Mouse (Mus musculus) brain, adult 2 months (tissue): ENCODE results near the gene Myh9.
"Not testable (repeated sequence)": the region's sequence is repeated elsewhere in the genome, so short reads cannot be mapped to it uniquely, and the experiment has no call there.

Experiments used
- DNase-seq: peaks from one replicate; pipeline ENCODE4 v3.0.0; 2011; ENCODE audit warnings: low read depth, low spot score

Myh9 gene

GRCm38 (mm10) chr15:77756081-77756480 lies 85.9 kb downstream of the Myh9 start:
- no peak for DNase-seq

GRCm38 (mm10) chr15:77755132-77755531 lies 86.8 kb downstream of the Myh9 start:
- DNase-seq, result no peak

- no peak for DNase-seq
These were observed 89.5 kb downstream of the Myh9 start for GRCm38 (mm10) chr15:77752443-77752842.

GRCm38 (mm10) chr15:77750461-77750860 lies 91.5 kb downstream of the Myh9 start:
- DNase-seq, result peak; percentile 85

- peak; percentile 90 for DNase-seq
These were observed 92.3 kb downstream of the Myh9 start for GRCm38 (mm10) chr15:77749717-77750116.

GRCm38 (mm10) chr15:77748414-77748813 lies 93.6 kb downstream of the Myh9 start:
- DNase-seq, result no peak

GRCm38 (mm10) chr15:77746326-77746725 lies 95.6 kb downstream of the Myh9 start:
- no peak for DNase-seq

- no peak for DNase-seq
These were observed 96.9 kb downstream of the Myh9 start for GRCm38 (mm10) chr15:77745081-77745480.

- no peak for DNase-seq
These were observed 97.3 kb downstream of the Myh9 start for GRCm38 (mm10) chr15:77744632-77745031.

- DNase-seq, result not testable (repeated sequence)
These were observed 100.4 kb downstream of the Myh9 start for GRCm38 (mm10) chr15:77741556-77741955.

- no peak for DNase-seq
These were observed 101.3 kb downstream of the Myh9 start for GRCm38 (mm10) chr15:77740511-77741297.

- DNase-seq, result not testable (repeated sequence)
These were observed 108.1 kb downstream of the Myh9 start for GRCm38 (mm10) chr15:77733903-77734302.

GRCm38 (mm10) chr15:77733380-77733779 lies 108.6 kb downstream of the Myh9 start:
- DNase-seq, result not testable (repeated sequence)

GRCm38 (mm10) chr15:77732851-77733250 lies 109.1 kb downstream of the Myh9 start:
- DNase-seq, result not testable (repeated sequence)

- DNase-seq, result no peak
These were observed 110.4 kb downstream of the Myh9 start for GRCm38 (mm10) chr15:77731605-77732004.

- not testable (repeated sequence) for DNase-seq
These were observed 113.2 kb downstream of the Myh9 start, which contains the start of gene Apol9b for GRCm38 (mm10) chr15:77728739-77729138. Gene Apol9b, plus strand, starts transcription at chr15:77729039.

- not testable (repeated sequence) for DNase-seq
These were observed 114.2 kb downstream of the Myh9 start for GRCm38 (mm10) chr15:77727745-77728144.

GRCm38 (mm10) chr15:77727139-77727538 lies 114.8 kb downstream of the Myh9 start:
- peak; percentile 17 for DNase-seq

- DNase-seq, result peak; percentile 31
These were observed 116.5 kb downstream of the Myh9 start for GRCm38 (mm10) chr15:77725393-77726020.

- not testable (repeated sequence) for DNase-seq
These were observed 117.6 kb downstream of the Myh9 start for GRCm38 (mm10) chr15:77724208-77724911.

- not testable (repeated sequence) for DNase-seq
These were observed 120.5 kb downstream of the Myh9 start for GRCm38 (mm10) chr15:77721509-77721908.

GRCm38 (mm10) chr15:77718240-77718639 lies 123.7 kb downstream of the Myh9 start:
- not testable (repeated sequence) for DNase-seq
